Mouse (Mus musculus) cerebellum, adult 2 months (tissue): Measurements from ENCODE around the gene Smok2b. TPM values are rescaled to one million over a fixed set of nuclear protein-coding genes. Genes with fewer than 3 reads are reported as not detected.
"Not testable (repeated sequence)": the region's sequence is repeated elsewhere in the genome, so short reads cannot be mapped to it uniquely, and the experiment has no call there.

Experiments
- DNase-seq, 2 experiments: peaks; one replicate each; pipeline ENCODE4 v3.0.0; 2021
- H3K27ac ChIP-seq: fragments of 200-500 bp; 2 replicates; pipeline ENCODE4 v1.5.1; 2012; ENCODE audit warnings: low read length, control low read depth, inconsistent platforms; ENCODE audit not compliant: insufficient read depth
- H3K27me3 ChIP-seq: fragments of 200-500 bp; 2 replicates; pipeline ENCODE4 v1.6.1; 2012; ENCODE audit warnings: inconsistent platforms, mild to moderate bottlenecking, low read length, moderate library complexity; ENCODE audit not compliant: control insufficient read depth, insufficient read depth
- H3K4me1 ChIP-seq: fragments of 200-500 bp; 2 replicates; pipeline ENCODE4 v1.6.1; 2011; ENCODE audit warnings: low read length; ENCODE audit not compliant: control insufficient read depth, insufficient read depth
- H3K4me3 ChIP-seq: fragments of 200-500 bp; replicated peaks from 2 replicates; pipeline ENCODE3; 2011; ENCODE audit warnings: mild to moderate bottlenecking, low read depth, low read length, control low read depth; ENCODE audit not compliant: insufficient read depth
- WGBS: fragments of 180-500 bp; shearing (Covaris S2); methylation state at CpG from one replicate; pipeline ENCODE4 v1.1.7; 2018; 5-methylcytosine and 5-hydroxymethylcytosine counted together
- polyA plus RNA-seq: library from polyadenylated mRNA; depleted of rRNA; stranded (reverse); fragments of >200 nt; gene quantifications from 2 replicates; pipeline ENCODE4 v1.2.3, GENCODE M21; 2012; rRNA removed

Smok2b gene
- polyA plus RNA-seq = not detected in 2 replicates

DNA sequence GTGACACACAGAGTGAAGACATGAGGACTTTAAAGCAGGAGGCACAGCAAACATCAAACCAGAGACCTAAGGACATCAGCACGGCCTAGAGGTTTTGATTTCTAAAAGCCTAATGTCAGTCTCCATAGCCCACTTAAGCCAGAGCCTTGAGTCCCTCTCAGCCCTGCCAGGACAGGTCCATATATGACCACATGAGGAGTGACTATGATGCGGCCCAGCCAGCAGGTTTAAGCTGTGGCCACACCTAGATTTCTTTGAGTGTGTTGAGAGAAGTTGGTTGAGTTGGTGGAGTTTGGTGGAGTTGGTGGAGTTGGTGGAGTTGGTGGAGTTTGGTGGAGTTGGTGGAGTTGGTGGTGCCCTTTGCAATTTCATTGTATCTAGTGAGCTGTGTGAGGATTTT is at the start of gene Smok2b:
Smok2b (plus strand) TSS at position 301 of the 400 bp plus-strand sequence.
- WGBS = 68% methylated on average over 2 of the region's 2 CpGs
- H3K27me3 ChIP-seq, H3K4me1 ChIP-seq, H3K4me3 ChIP-seq, DNase-seq, H3K27ac ChIP-seq: not testable (repeated sequence)

DNA sequence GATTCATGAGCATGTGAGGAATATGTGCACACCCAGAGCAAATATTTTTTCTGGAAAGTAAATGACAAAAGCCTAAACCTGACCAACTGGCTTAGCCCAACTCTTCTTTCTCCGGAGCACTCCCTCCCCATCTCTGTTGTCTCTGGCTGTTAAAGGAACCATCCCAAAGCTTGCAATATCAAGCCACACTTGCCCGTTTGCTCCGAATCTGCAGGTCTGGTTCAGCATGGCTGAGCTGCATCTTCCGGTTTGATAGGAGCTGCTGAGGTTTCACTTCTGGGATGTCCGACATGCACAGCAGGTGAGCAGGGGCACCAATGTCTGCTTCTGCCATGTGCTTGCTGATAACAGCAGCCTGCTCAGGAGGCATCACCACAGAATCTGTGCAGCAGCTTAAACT is 49.6 kb upstream of the Smok2b start:
- H3K27ac ChIP-seq, H3K27me3 ChIP-seq, H3K4me1 ChIP-seq, DNase-seq, H3K4me3 ChIP-seq: not testable (repeated sequence)
- WGBS = 89% methylated on average over 5 of the region's 5 CpGs

DNA sequence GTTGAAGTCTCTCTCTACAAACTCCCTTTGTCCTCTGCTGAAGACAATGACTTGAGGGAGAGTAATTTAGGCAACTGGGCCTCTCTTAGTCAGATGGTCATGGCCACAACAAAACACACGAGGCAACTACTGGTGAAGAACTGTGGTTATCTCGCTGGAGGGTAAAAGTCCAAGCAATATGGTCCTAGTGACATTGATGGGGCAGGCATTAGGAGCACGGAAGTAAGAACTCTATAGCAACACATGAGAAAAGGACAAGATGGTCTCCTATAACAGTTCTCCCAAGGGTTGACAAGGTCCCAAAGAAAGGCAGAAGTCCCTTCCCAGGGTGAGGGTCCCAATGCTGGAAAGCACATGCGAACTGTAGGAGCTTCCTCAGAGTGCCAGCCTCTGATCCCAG is 47.3 kb upstream of the Smok2b start:
- not testable (repeated sequence) for DNase-seq, H3K4me3 ChIP-seq, H3K27me3 ChIP-seq, H3K27ac ChIP-seq, H3K4me1 ChIP-seq
- WGBS = 62% methylated on average over 3 of the region's 4 CpGs

DNA sequence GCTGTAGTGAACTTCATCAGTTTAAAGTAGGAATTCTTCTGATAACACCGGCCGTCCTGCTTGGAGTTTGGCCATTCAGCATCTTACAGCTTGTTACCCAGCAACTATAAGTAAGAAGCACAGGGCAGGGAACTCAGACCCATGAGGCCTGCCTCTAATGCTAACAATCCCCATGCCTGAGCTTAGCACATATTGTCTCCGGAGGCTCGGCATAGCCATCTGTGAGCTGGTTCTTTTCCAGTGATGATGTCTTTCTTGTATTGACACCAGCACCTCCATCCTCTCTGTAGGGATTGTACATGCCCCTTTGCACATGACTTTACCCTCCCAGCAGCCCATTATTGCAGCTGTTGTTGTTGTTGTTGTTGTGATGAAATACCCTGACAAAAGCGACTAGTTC is 45.5 kb upstream of the Smok2b start:
- H3K27ac ChIP-seq, H3K4me1 ChIP-seq, H3K4me3 ChIP-seq, DNase-seq, H3K27me3 ChIP-seq: not testable (repeated sequence)
- WGBS = 75% methylated on average over 5 of the region's 5 CpGs

DNA sequence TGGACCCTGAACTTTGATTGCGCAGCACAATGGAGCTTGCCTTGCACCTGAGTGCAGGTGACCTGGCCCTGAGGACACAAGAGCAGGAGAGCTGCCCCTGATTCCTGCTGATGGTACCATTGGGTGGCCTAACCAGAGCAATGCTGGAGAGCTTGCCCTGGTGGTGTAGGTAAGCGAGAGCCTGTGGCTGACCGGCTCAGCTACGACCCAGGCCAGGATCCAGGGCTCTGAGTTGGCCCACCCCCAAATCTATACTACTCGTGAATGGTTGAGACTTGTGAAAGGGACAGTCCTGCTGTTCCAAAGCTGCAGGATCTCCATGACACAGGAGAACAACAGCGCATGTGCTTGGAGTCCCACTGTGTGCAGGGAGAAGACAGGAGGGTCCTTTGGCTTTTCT is 43.5 kb upstream of the Smok2b start:
- not testable (repeated sequence) for H3K4me3 ChIP-seq, H3K4me1 ChIP-seq, H3K27ac ChIP-seq, H3K27me3 ChIP-seq, DNase-seq
- WGBS = 80% methylated on average over 6 of the region's 6 CpGs

DNA sequence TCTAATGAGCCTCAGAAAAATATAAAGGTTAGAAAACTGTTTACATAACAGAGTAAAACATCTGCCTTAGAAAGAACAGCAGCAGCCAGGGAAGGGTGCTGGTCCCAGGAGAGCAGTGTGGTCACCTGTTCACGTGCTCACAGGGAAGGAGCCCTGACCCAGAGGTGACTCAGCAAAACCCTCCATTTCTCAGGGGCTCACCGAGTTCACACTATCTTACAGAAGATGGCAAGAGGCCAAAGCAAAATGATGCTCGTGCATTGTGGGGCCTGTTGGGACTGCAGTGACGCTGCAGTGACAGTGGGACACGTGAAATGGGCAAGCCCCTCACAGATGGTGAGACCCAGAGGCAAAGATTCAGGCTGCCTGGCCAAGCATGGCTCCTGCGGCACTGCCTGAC is 42.4 kb upstream of the Smok2b start:
- not testable (repeated sequence) for H3K4me1 ChIP-seq, H3K27me3 ChIP-seq, H3K27ac ChIP-seq, H3K4me3 ChIP-seq
- 43% methylated on average over 6 of the region's 6 CpGs for WGBS
- DNase-seq = peak; percentile 13 to 18

DNA sequence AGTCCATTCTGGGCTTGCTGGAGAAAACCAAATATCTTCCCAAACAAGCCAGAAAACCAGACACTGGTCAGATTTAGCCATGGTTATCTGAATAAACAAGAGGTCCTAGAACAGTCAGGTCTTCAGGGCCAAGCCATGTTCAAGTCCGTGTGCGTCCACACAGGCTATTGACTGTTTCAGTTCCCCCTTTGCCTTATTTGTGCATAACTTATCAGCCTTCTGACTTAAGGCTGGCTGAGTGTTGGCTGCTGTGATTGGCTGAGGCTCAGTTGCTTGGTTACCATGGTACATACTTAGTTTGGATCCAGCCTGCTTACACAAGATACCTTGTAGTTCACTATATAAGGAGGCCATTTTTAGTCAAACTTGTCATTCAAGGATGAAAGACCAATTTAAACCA is 41.2 kb upstream of the Smok2b start:
- not testable (repeated sequence) for H3K27me3 ChIP-seq, H3K4me3 ChIP-seq, DNase-seq, H3K4me1 ChIP-seq, H3K27ac ChIP-seq
- WGBS = 85% methylated on average over 2 of the region's 2 CpGs

DNA sequence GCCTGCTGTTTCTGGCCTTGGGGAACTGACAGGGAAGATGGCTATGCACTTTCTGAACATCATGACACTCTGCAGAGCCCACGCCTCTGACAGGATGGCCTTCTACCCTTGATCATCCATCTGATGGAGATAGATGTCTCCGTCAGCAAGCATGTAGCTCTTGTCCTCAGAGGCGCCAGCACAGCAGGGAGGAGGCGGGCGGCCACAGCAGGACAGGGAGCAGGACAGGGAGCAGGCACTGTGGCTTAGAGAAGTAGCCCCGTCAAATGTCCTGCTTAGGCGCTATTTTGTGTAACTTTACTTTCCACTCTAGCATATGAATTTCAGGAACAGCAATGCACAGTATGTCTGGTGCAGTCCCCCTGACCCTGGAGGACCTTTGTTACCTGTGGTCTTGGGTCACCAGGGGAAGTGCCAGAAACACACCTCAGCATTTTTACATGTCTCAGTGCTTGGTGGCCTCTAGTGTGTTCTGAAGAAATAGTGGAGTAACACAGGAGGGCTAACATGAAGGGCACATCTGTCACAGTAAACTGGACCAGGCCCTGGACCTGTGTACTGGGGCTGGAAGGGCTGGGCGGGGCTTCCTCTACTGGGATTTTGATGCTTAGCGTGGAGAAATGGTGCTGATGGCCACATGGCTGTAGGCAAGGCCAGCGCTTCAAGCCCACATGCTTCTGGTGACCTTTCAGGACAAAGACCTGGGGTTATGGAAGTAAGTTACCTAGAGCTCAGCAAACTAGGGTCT is 39.0 kb upstream of the Smok2b start:
- H3K4me3 ChIP-seq, H3K27ac ChIP-seq, H3K4me1 ChIP-seq, DNase-seq, H3K27me3 ChIP-seq: not testable (repeated sequence)
- WGBS = 85% methylated on average over 10 of the region's 10 CpGs

DNA sequence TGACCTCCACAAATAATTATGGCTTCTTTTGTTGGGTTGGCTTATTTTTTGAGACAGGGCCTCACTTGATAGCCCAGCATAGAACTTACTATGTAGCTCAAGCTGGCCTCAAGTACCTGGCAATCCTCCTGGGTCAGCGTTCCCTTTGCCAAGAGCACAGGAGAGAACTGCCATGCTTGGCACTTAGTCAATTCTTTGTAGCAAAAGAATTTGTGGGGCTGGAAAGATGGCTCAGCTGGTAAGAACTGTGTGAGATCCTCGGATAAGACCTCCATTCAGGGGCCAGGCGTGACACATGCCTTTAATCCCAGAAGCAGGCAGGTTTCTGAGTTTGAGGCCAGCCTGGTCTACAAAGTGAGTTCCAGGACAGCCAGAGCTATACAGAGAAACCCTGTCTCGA is 33.6 kb upstream of the Smok2b start:
- H3K4me1 ChIP-seq, H3K27me3 ChIP-seq, H3K27ac ChIP-seq, H3K4me3 ChIP-seq: not testable (repeated sequence)
- 50% methylated on average over 4 of the region's 4 CpGs for WGBS
- DNase-seq = peak; percentile 27 to 57

DNA sequence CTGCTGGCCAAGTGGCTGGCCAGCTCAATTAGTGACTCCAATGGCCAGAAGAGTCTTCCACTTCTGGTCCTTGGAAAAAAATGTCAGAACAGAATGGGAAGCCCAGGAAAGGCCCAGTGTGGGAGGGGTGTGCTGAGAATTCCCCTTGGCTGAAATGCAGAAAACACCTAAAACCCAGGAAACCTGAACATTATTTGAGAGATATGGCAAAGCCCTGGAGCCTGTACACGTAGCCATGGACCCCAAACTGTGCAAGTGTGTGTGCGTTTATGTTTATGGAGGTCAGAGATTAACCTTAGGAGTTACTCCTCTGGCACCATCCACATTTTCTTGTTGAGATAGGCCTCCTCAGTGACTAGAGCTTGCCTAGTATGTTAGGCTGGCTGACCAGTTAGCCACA is 31.2 kb upstream of the Smok2b start:
- H3K27ac ChIP-seq, H3K27me3 ChIP-seq, DNase-seq, H3K4me1 ChIP-seq, H3K4me3 ChIP-seq: not testable (repeated sequence)
- 81% methylated on average over 2 of the region's 2 CpGs for WGBS

DNA sequence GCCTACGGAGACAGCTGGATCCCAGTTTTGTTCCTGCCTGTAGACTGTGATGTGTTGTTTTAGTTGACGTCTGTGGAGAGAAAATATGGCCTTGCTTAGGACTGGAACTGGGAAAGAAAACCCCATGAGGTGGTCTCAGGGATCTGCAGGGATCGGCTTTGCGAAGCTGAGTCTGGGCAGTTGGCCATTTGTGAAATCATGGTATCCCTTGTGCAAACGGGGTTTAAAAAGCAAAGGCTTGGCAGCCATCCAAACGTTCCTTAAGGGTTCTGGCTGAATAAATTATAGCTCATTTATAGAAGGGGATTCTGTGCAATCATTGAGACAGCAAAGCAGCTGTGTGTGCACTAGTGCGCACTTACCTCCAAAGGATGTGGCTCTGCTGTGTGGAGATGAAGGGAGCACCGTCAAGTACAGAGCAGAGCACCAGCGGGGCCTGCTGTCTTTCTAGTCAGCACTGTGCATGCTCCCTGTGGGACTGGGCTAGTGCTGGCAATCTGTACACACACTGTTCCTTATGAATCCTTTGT is 30.1 kb upstream of the Smok2b start:
- not testable (repeated sequence) for H3K27ac ChIP-seq, H3K4me3 ChIP-seq, DNase-seq, H3K4me1 ChIP-seq, H3K27me3 ChIP-seq
- WGBS = 48% methylated on average over 8 of the region's 9 CpGs

DNA sequence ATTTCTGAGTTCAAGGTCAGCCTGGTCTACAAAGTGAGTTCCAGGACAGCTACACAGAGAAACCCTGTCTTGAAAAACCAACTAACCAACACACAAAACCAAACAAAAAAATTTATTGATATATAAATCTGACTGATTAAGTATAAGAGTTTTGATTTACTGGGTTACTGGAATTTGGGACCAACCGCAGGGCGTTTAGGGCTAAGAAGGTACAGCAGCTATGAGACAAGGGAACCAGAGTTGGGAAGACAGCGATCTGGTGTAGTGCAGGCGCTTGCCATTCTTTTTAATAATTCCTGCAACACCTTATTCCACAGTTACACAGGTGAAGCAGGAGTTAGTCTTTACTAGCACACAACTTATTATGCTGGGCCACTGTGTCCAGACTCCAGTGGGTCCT is 28.5 kb upstream of the Smok2b start:
- not testable (repeated sequence) for H3K27ac ChIP-seq, H3K27me3 ChIP-seq, H3K4me3 ChIP-seq, H3K4me1 ChIP-seq, DNase-seq
- 88% methylated on average over 4 of the region's 4 CpGs for WGBS

DNA sequence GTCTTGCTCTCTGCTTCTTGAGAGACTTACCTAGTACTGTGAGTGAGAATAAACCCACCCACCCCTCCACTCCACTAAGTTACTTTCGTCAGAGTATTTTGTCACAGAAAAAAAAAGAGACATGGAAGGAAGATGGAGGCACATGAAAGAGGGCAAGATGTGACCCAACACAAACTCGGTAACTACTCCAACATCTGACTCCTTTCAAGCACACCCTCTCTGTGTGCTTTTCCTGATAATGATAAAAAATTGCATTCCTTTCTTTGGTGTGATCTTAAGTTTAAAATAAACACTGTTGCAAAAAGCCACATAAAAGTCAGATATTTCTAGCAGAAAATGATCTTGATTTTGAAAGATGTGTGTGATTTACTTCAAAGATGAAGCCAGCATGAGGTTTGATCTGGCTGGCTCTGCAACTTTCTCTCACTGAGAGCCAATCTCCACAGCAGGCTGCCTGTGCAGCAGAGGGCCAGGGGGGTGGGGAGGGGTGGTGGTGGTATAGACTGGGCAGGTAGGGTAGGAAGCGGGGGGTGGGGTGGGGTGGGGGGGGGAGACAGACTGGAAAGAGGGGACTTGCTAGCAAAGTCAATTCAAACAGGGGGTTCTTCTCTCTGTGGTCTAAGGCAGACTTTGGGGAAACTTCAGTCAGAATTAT is 27.5 kb upstream of the Smok2b start:
- not testable (repeated sequence) for DNase-seq, H3K4me1 ChIP-seq, H3K27ac ChIP-seq, H3K4me3 ChIP-seq, H3K27me3 ChIP-seq
- WGBS = 83% methylated on average over 2 of the region's 3 CpGs
